Mouse (Mus musculus) embryonic facial prominence, embryonic 14.5 days (tissue): Measurements from ENCODE around the gene Atad3a. TPM values are rescaled to one million over a fixed set of nuclear protein-coding genes. Genes with fewer than 3 reads are reported as not detected.
"Not testable (repeated sequence)": the region's sequence is repeated elsewhere in the genome, so short reads cannot be mapped to it uniquely, and the experiment has no call there.

ENCODE experiments used
- ATAC-seq: fragments of 200-750 bp; cut with Nextera tagmentation; 2 replicates; pipeline ENCODE4 v1.8.0; 2017; ENCODE audit warnings: low read depth, moderate number of reproducible peaks, moderate TSS enrichment
- DNase-seq: peaks from one replicate; pipeline ENCODE4 v3.0.0-alpha.2; 2015; ENCODE audit warnings: low spot score
- H3K27ac ChIP-seq: fragments of 300-500 bp; sonication (generic); replicated peaks from 2 replicates; pipeline ENCODE4 v1.5.1; 2014; ENCODE audit warnings: low read depth, mild to moderate bottlenecking, low read length, moderate library complexity
- H3K27me3 ChIP-seq: fragments of 300-500 bp; sonication (generic); replicated peaks from 2 replicates; pipeline ENCODE4 v1.6.1; 2014; ENCODE audit warnings: low read length; ENCODE audit not compliant: control insufficient read depth, insufficient read depth
- H3K36me3 ChIP-seq: fragments of 300-500 bp; sonication (generic); 2 replicates; pipeline ENCODE4 v1.6.1; 2014; ENCODE audit warnings: low read length, mixed read lengths; ENCODE audit not compliant: control insufficient read depth, insufficient read depth
- H3K4me1 ChIP-seq: fragments of 300-500 bp; sonication (generic); 2 replicates; pipeline ENCODE4 v1.6.1; 2014; ENCODE audit warnings: antibody characterized with exemption, low read length; ENCODE audit not compliant: control insufficient read depth, insufficient read depth
- H3K4me2 ChIP-seq: fragments of 300-500 bp; sonication (generic); 2 replicates; pipeline ENCODE4 v1.6.1; 2014; ENCODE audit warnings: low read depth, mild to moderate bottlenecking, low read length, moderate library complexity, mixed read lengths
- H3K4me3 ChIP-seq: fragments of 300-500 bp; sonication (generic); 2 replicates; pipeline ENCODE4 v1.5.1; 2014; ENCODE audit warnings: low read depth, mild to moderate bottlenecking, low read length
- H3K9ac ChIP-seq: fragments of 300-500 bp; sonication (generic); 2 replicates; pipeline ENCODE4 v1.6.1; 2014; ENCODE audit warnings: low read depth, mild to moderate bottlenecking, low read length, moderate library complexity, mixed read lengths
- H3K9me3 ChIP-seq: fragments of 300-500 bp; sonication (generic); 2 replicates; pipeline ENCODE4 v1.6.1; 2016; ENCODE audit warnings: low read length; ENCODE audit not compliant: control insufficient read depth
- WGBS: fragments of 180-500 bp; shearing (Covaris S2); extraction: QIAGEN DNeasy Blood & Tissue Kit; methylation state at CpG from one replicate; pipeline ENCODE4 v1.1.7; 2014; 5-methylcytosine and 5-hydroxymethylcytosine counted together
- polyA plus RNA-seq: library from polyadenylated mRNA; unstranded; fragments of >200 nt; fragmentation: Nextera tagmentation; extraction: Ambion mirVana; gene quantifications from 2 replicates; pipeline ENCODE4 v1.2.1, GENCODE M21; 2014

Atad3a gene
- polyA plus RNA-seq, 1 experiment from 2014 or later = 77.9 TPM

DNA sequence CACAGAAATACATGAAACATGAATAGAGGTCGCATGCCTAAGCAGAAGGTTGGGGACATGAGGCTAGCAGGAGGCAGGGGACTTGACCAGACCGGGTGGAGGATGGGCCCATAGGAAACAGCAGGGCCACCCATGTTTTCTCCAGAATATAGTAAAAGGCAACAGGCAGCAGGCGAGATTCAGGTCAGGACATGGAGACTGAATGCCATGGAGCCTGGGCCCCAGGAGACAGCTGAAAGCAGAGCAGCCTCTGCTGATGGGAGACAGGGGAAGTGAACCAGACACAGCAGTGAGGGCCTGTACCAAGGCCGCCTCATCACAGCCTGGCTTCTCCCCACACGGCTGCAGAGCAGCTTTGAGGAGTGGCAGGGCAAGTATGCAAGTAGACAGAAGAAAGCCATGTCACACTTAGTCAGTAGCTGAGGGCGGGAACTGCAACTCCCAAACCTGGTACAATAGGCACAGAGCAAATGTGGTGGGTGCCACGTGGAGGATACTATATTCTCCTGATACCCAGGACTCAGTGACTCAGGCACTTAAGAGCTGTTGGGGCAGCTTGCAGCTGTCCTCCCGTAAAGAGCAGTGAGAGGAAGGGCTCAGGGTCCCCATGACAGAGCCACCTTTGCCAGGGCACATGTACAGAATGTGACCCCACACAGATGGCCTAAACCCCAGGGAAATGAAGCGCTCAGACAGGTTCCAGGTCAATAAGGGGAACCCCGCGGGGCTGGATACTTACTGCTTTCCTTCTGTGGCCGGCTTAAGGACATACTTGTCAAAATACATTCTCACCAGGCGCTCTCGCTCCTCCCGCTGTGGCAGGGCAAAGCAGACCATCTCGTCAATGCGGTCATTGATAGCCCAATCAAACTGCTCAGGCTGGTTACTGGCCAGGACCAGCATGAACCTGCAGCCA lies 14.1 kb downstream of the Atad3a start:
- Histone ChIP-seq H3K9me3 (no peaks in the 10 kb centered on the region), H3K4me1 (no peaks in the 10 kb centered on the region), H3K27ac (no peak overlapping the region), H3K4me3 (no peak overlapping the region), H3K36me3 (peaks cover 92% of the 10 kb centered on the region), H3K4me2 (no peak overlapping the region), H3K27me3 (no peaks in the 10 kb centered on the region), H3K9ac (no peak overlapping the region)
- ATAC-seq (no peak), DNase-seq (no peak)
- 86% methylated on average over 17 of the region's 17 CpGs for WGBS

DNA sequence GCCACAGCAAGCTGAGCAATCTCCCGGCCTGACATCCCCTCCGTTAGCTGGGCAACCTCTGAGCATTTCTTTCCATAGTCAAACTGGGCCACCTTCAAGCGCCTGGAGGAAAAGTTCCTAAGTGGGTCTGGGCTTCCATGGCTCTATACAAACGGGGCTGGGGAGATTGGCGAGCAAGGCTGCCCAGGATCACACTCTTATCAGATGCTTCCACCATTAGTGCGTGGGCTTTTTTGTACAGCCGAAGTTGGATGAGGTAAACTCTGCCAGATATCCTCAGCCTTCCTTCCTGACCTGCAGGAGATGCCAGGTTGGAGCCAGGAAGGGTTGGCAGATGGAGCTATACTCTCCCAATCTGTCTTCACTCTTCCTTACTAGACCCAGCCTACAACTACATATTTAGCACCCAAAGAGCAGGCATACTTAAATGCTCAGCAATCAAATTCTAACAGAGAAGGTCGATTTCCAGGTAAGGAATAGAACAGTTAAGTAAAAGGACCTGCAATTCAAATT lies 14.8 kb downstream of the Atad3a start:
- ATAC-seq (no peak), DNase-seq (no peak)
- WGBS = 89% methylated on average over 8 of the region's 8 CpGs
- no peak overlapping the region for H3K4me2 ChIP-seq
- H3K4me1 ChIP-seq = no peaks in the 10 kb centered on the region
- no peaks in the 10 kb centered on the region for H3K27me3 ChIP-seq
- no peak overlapping the region for H3K9ac ChIP-seq
- H3K9me3 ChIP-seq = no peaks in the 10 kb centered on the region
- no peak overlapping the region for H3K4me3 ChIP-seq
- H3K27ac ChIP-seq = no peak overlapping the region
- peaks cover 93% of the 10 kb centered on the region for H3K36me3 ChIP-seq

DNA sequence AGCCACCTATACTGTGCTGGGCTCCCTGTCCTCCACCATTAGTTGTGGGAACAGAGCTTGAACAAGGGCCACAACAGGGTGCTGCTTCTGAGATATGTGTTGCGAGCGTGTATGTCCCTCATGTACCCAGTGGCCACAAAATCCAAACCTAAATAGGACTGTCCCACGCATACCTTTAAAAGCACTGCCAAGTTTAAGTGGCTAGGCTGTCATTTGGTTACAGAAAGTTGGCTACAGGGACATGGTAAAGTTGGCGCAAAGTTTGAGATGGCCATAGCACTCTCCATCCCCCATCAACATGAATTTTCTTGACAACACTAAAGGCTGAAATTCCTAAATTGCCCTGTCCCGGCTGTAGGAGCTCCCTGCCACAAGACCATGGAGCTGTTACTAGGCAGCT lies 15.8 kb downstream of the Atad3a start:
- 86% methylated on average over 5 of the region's 5 CpGs for WGBS
- Histone ChIP-seq H3K9me3 (no peaks in the 10 kb centered on the region), H3K36me3 (peaks cover 92% of the 10 kb centered on the region), H3K4me3 (no peak overlapping the region), H3K4me2 (no peak overlapping the region), H3K9ac (no peak overlapping the region), H3K27me3 (no peaks in the 10 kb centered on the region), H3K4me1 (no peaks in the 10 kb centered on the region), H3K27ac (no peak overlapping the region)
- no peak for ATAC-seq
- no peak for DNase-seq

DNA sequence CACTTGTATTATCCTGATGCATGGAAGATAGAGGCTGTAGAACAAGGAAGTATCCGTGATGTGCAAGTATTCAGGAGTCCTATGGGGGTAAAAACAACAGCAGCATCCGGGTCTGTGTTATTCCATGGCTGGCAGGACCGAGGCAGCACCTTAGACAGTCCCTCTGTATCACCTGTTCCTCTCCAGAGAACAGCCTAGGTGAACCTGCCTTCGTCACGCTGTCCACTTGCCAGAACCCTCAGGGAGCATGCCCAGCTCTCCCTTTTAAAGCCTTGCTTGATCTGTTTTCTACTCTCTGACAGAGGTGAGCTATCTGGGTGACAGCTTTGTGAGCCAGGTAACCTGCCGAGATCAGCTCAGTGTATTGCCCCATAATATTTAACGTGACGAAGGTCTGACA lies 16.4 kb downstream of the Atad3a start:
- no peaks in the 10 kb centered on the region for H3K4me1 ChIP-seq
- WGBS = 94% methylated on average over 8 of the region's 8 CpGs
- H3K9ac ChIP-seq = no peak overlapping the region
- no peaks in the 10 kb centered on the region for H3K9me3 ChIP-seq
- H3K27ac ChIP-seq = no peak overlapping the region
- no peaks in the 10 kb centered on the region for H3K27me3 ChIP-seq
- H3K36me3 ChIP-seq = peaks cover 88% of the 10 kb centered on the region
- no peak for DNase-seq
- H3K4me3 ChIP-seq = no peak overlapping the region
- H3K4me2 ChIP-seq = no peak overlapping the region
- no peak for ATAC-seq

DNA sequence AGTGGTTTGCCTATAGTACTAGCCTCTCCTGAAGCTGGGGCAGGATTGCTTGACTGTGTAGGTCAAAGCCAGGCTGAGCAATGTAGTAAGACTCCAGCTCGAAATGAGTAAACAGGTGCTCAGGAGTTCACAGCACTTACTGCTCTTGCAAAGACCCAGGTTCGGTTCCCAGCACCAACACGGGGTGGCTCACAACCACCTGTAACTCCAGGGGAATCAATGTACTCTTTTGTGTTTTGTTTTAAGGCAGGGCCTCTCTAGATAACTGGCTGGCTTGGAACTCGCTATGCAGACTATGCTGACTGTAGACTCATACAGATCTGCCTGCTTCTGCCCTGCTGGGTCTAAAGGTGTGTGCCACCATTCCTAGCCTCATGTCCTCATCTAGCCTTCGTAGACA lies 18.2 kb downstream of the Atad3a start:
- 89% methylated on average over 5 of the region's 5 CpGs for WGBS
- no peak for ATAC-seq
- Histone ChIP-seq H3K4me3 (no peak overlapping the region), H3K9me3 (no peaks in the 10 kb centered on the region), H3K9ac (no peak overlapping the region), H3K36me3 (peaks cover 70% of the 10 kb centered on the region), H3K4me1 (no peaks in the 10 kb centered on the region), H3K4me2 (no peak overlapping the region), H3K27ac (no peak overlapping the region), H3K27me3 (no peaks in the 10 kb centered on the region)
- DNase-seq = no peak

DNA sequence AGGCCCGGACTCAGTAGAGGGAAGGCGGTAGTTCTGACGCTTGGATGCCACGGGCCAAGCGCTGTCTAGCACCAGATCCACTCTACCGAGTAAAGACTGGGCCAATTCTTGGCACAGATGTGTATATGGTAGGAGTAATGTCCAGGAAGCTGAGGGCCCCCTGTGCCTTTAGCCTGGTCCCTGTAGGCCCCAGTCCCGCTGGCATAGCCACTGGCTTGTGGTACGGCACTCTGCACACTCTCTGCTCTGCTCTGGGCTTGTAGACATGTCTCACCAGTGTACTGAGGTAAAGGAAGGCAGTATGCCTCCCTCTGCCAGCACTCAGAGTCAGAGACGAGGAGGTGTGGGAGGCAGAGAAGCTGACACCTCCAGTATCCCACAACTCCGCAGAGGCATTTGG lies 20.2 kb downstream of the Atad3a start:
- not testable (repeated sequence) for H3K27me3 ChIP-seq, H3K4me3 ChIP-seq, H3K9ac ChIP-seq, DNase-seq, H3K4me2 ChIP-seq, H3K9me3 ChIP-seq, ATAC-seq, H3K27ac ChIP-seq, H3K4me1 ChIP-seq
- 85% methylated on average over 10 of the region's 10 CpGs for whole genome bisulfite sequencing
- H3K36me3 ChIP-seq = peaks cover 66% of the 10 kb centered on the region

DNA sequence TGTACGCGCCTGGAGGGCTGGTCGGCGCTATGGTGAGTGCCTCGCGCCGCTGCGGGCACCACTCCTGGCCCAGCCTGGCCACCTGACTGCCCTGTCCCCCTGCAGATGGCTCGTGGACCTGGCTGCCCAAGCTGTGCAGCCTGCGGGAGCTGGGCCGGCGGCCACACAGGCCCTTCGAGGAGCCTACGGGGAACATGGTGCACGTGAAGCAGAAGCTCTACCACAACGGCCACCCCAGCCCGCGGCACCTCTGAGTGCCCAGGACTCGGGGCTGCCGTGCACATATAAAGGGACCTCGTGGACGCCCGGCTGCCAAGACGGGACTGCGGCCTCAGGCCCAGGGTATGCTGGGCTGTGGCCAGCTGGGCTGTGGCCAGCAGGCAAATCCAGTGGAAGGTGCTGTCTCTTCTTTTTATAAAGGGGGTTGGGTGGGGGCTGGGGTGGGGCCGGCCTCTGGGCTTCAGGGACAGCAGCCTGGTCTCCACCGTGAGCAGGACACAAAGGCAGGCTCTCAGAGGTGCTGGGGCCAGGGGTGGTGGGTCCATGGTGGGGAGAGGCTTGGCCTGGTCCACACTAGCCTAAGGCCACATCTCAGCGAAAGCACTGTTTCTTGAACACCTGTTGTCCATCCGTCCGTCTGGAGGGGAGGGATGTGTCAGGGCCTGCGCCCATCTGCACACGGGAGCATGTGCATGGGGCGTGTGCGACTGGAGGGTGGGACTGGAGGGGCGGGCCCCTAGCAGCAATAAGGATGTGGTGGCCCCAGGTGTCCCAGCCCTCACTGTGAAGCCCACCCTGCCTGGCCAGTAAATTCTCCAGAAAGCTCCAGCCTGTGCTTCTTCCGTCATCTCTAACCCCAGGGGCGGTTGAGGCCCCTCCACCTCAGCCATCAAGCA lies 20.9 kb downstream of the Atad3a start:
- Histone ChIP-seq H3K4me1 (peaks cover 6% of the 10 kb centered on the region), H3K9me3 (no peaks in the 10 kb centered on the region), H3K27me3 (no peaks in the 10 kb centered on the region), H3K36me3 (peaks cover 60% of the 10 kb centered on the region), H3K9ac (no peak overlapping the region), H3K4me2 (no peak overlapping the region), H3K27ac (no peak overlapping the region), H3K4me3 (no peak overlapping the region)
- ATAC-seq (no peak), DNase-seq (no peak)
- WGBS = 84% methylated on average over 36 of the region's 37 CpGs

DNA sequence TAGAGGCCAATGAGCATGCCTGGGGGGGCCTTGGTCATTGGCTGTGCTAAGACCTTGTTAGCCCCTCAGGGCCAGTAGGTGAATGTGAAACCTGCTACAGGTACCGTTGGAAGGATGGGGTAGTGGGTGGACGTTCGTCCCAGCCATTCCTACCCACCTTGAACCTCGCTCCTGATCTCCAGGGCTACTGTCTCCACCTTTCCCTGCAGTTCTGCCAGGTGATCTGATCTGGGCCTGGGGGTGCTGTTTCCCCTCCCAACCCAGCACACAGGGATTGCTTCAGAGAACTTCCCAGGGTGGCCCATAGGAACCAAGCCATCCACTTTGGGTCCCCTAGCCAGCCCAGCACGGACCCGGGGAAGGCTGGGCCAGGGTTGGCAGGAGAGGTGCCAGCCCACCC lies 21.7 kb downstream of the Atad3a start:
- no peak overlapping the region for H3K4me2 ChIP-seq
- no peak overlapping the region; the same call in 1 of the 2 replicates for H3K9ac ChIP-seq
- peaks cover 6% of the 10 kb centered on the region for H3K4me1 ChIP-seq
- ATAC-seq (no peak), DNase-seq (no peak)
- H3K36me3 ChIP-seq = peaks cover 55% of the 10 kb centered on the region
- H3K4me3 ChIP-seq = no peak overlapping the region
- WGBS = 82% methylated on average over 6 of the region's 6 CpGs
- H3K27me3 ChIP-seq = no peaks in the 10 kb centered on the region
- no peak overlapping the region for H3K27ac ChIP-seq
- H3K9me3 ChIP-seq = no peaks in the 10 kb centered on the region
